Mouse (Mus musculus): ENCODE measurements at regions not wholly inside any gene's neighbourhood (a gene's known extent, or its start where the extent isn't known, plus 50 kb on each side); places are given as distances from the start of the nearest gene placed in this dataset.

DNA sequence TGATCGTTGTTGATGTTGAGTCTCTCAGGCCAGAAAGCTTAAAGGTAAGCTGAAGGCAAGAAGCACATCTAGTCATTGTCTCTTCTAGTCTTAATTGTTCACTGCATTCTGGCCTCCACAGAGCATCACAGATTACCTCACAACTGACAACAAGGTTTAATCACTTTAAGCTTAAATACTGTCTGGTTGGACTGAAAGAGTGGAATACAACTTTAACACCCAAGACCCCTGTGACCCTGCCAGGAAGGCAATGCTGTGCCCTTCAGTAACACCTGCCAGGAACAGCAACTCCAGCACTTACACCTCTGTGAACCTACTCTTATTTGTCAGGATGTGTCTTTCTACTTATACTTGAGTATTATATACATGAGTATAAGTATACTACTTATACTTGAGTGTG is 360.7 kb downstream of the Dync2h1 start:
- DNase-seq (ENCODE audit: low spot score) = no peak
- no peaks in the 10 kb centered on the region for H3K4me1 ChIP-seq (replicated peaks; ENCODE audit: control insufficient read depth, insufficient read depth)
- no peaks in the 10 kb centered on the region for H3K36me3 ChIP-seq (ENCODE audit: control insufficient read depth, insufficient read depth, low read length)
- no peak overlapping the region for H3K4me2 ChIP-seq (replicated peaks; ENCODE audit: low read depth)
- H3K9me3 ChIP-seq (ENCODE audit: control insufficient read depth, low read length) = no peaks in the 10 kb centered on the region
- H3K9ac ChIP-seq (ENCODE audit: low read length) = no peak overlapping the region
- WGBS = 76% methylated on average over 1 of the region's 1 CpGs
- TF ChIP-seq CTCF (IDR thresholded peaks at IDR 0.05; ENCODE audit: low read depth) (no peak), EP300 (optimal IDR thresholded peaks at IDR 0.05) (no peak)
- H3K27ac ChIP-seq (replicated peaks) = no peak overlapping the region
- H3K27me3 ChIP-seq (ENCODE audit: control insufficient read depth, insufficient read depth, low read length) = no peaks in the 10 kb centered on the region
- no peak for ATAC-seq (ENCODE audit: low FRiP score, low TSS enrichment)
- H3K4me3 ChIP-seq (ENCODE audit: low read depth, low read length) = no peak overlapping the region

DNA sequence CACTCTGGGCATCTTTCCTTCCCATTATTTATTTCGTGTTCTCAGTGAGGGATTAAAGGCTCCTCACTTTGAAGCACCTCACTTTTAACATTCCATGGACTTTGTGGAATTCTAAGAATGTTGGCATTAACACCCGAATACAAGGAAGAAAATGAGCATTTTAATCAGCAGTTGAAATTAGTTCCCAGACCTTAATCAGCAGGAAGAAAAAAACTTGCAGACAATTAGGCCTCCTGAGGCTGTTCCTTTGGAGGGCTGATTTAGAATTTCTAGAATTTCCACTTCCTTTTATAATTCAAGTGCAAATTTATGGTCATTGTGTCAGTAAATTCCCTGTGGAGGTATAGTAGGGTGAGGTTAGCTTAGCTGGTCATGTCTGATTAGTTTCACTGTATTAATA is 407.6 kb downstream of the Dync2h1 start:
- Histone ChIP-seq H3K36me3 (ENCODE audit: control insufficient read depth, insufficient read depth, low read length) (no peaks in the 10 kb centered on the region), H3K9me3 (ENCODE audit: control insufficient read depth, low read length) (no peaks in the 10 kb centered on the region), H3K4me1 (replicated peaks; ENCODE audit: control insufficient read depth, insufficient read depth) (no peaks in the 10 kb centered on the region), H3K4me2 (replicated peaks; ENCODE audit: low read depth) (no peak overlapping the region), H3K4me3 (ENCODE audit: low read depth, low read length) (no peak overlapping the region), H3K27me3 (ENCODE audit: control insufficient read depth, insufficient read depth, low read length) (no peaks in the 10 kb centered on the region), H3K9ac (ENCODE audit: low read length) (no peak overlapping the region), H3K27ac (replicated peaks) (no peak overlapping the region)
- TF ChIP-seq CTCF (IDR thresholded peaks at IDR 0.05; ENCODE audit: low read depth) (no peak), EP300 (optimal IDR thresholded peaks at IDR 0.05) (no peak)
- ATAC-seq (ENCODE audit: low FRiP score, low TSS enrichment) (no peak), DNase-seq (ENCODE audit: low spot score) (no peak)
- 18% methylated on average over 2 of the region's 2 CpGs for WGBS

DNA sequence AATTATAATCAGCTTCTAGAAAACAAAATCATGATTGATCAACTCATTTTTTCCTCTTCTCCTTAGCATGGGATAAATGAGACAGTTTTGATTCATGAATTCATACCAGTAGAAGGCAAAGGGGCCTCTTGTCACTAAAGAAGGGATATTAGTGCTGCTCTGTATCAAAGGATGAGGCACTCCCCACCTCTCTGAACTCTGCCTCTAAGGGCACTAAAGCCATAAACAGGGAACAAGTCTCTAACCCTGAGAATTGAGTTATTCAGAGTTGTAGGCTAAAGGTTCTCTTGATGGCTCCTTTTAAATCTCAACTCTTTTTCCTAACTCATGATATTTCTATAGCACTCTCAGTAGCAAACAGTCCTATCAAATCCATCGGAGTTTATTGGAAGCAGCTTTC is 442.8 kb downstream of the Dync2h1 start:
- DNase-seq (ENCODE audit: low spot score) = no peak
- H3K36me3 ChIP-seq (ENCODE audit: control insufficient read depth, insufficient read depth, low read length) = no peaks in the 10 kb centered on the region
- WGBS = 87% methylated on average over 1 of the region's 1 CpGs
- H3K9me3 ChIP-seq (ENCODE audit: control insufficient read depth, low read length) = no peaks in the 10 kb centered on the region
- ATAC-seq (ENCODE audit: low FRiP score, low TSS enrichment) = no peak
- no peak for TF ChIP-seq EP300 (optimal IDR thresholded peaks at IDR 0.05)
- TF ChIP-seq CTCF (IDR thresholded peaks at IDR 0.05; ENCODE audit: low read depth) = no peak
- no peaks in the 10 kb centered on the region for H3K4me1 ChIP-seq (replicated peaks; ENCODE audit: control insufficient read depth, insufficient read depth)
- H3K4me3 ChIP-seq (ENCODE audit: low read depth, low read length) = no peak overlapping the region
- H3K27me3 ChIP-seq (ENCODE audit: control insufficient read depth, insufficient read depth, low read length) = no peaks in the 10 kb centered on the region
- H3K27ac ChIP-seq (replicated peaks) = no peak overlapping the region
- H3K4me2 ChIP-seq (replicated peaks; ENCODE audit: low read depth) = no peak overlapping the region
- no peak overlapping the region for H3K9ac ChIP-seq (ENCODE audit: low read length)

DNA sequence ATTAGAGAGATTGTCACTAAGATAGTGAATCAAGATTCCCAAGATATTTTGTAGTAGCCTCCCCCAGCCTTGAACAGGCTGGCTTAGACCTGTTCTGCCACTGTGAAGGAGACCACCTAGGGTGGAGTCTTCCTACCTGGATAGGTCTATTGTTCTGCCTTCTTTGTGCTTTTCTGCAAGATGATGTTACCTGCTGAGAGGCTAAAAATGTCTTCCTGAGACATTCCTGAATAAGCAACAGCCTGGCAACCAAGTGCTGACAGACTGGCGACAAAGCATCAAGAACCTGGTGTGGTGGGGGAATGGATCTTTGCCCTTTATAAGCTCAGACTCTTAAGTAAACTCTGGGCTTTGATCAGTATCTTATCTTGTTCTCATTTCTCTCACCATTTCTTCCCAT is 447.8 kb downstream of the Dync2h1 start:
- no peaks in the 10 kb centered on the region for H3K9me3 ChIP-seq (ENCODE audit: control insufficient read depth, low read length)
- H3K4me1 ChIP-seq (replicated peaks; ENCODE audit: control insufficient read depth, insufficient read depth) = no peaks in the 10 kb centered on the region
- no peak overlapping the region for H3K9ac ChIP-seq (ENCODE audit: low read length)
- TF ChIP-seq EP300 (optimal IDR thresholded peaks at IDR 0.05) = no peak
- no peak for TF ChIP-seq CTCF (IDR thresholded peaks at IDR 0.05; ENCODE audit: low read depth)
- H3K27me3 ChIP-seq (ENCODE audit: control insufficient read depth, insufficient read depth, low read length) = no peaks in the 10 kb centered on the region
- no peak overlapping the region for H3K4me2 ChIP-seq (replicated peaks; ENCODE audit: low read depth)
- ATAC-seq (ENCODE audit: low FRiP score, low TSS enrichment) = no peak
- DNase-seq (ENCODE audit: low spot score) = no peak
- no peaks in the 10 kb centered on the region for H3K36me3 ChIP-seq (ENCODE audit: control insufficient read depth, insufficient read depth, low read length)
- no peak overlapping the region for H3K27ac ChIP-seq (replicated peaks)
- WGBS = 72% methylated on average over 1 of the region's 1 CpGs
- no peak overlapping the region for H3K4me3 ChIP-seq (ENCODE audit: low read depth, low read length)

DNA sequence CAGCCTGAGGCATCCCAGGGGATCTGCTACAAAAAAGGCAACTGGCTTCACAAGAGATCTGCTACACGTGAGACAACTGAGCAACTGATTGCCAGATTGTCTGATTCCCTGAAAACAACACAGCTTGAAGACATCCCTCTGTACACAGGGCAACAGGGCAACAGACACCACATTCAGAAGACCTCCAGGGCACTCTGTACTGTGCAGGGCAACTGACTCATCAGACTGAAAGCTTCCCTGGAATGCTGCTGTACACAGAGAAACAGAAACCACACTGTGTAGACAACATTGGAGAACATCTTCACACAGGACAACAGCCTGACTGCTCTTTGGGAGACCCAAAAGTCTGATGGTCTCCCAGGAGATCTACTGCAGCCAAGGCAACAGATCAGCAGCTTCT is 456.8 kb upstream of the Ddi1 start:
- ATAC-seq (ENCODE audit: low FRiP score, low TSS enrichment) = no peak
- H3K9ac ChIP-seq (ENCODE audit: low read length) = no peak overlapping the region
- WGBS = 59% methylated on average over 1 of the region's 1 CpGs
- no peaks in the 10 kb centered on the region for H3K27me3 ChIP-seq (ENCODE audit: control insufficient read depth, insufficient read depth, low read length)
- H3K36me3 ChIP-seq (ENCODE audit: control insufficient read depth, insufficient read depth, low read length) = no peaks in the 10 kb centered on the region
- no peak for DNase-seq (ENCODE audit: low spot score)
- H3K4me3 ChIP-seq (ENCODE audit: low read depth, low read length) = no peak overlapping the region
- no peak overlapping the region for H3K27ac ChIP-seq (replicated peaks)
- H3K4me2 ChIP-seq (replicated peaks; ENCODE audit: low read depth) = no peak overlapping the region
- no peaks in the 10 kb centered on the region for H3K4me1 ChIP-seq (replicated peaks; ENCODE audit: control insufficient read depth, insufficient read depth)
- TF ChIP-seq EP300 (optimal IDR thresholded peaks at IDR 0.05) = no peak
- TF ChIP-seq CTCF (IDR thresholded peaks at IDR 0.05; ENCODE audit: low read depth) = no peak
- no peaks in the 10 kb centered on the region for H3K9me3 ChIP-seq (ENCODE audit: control insufficient read depth, low read length)

DNA sequence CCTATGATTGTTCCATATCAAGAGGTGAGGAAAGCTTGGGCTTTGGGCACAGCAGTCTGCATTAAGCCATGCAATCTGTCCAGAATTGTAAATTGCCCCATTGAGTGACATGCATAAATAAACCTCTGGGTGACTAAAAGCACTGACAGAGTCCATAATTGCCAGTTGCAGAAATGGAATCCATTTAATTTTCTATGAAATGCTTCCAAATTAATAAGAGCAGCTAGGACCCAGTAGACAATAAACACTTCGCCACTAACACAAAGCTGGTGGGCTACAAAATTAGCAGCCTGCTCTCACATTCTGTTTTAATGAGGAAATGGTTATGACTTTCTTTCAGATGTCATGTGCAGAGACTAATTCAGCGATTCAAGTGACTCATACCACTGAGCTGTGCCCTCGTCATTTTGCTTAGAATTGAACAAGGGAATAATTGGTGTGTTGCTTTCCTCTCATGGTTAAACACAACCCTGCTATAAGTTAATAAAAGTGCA is 407.6 kb upstream of the Ddi1 start:
- no peaks in the 10 kb centered on the region for H3K36me3 ChIP-seq (ENCODE audit: control insufficient read depth, insufficient read depth, low read length)
- no peaks in the 10 kb centered on the region for H3K27me3 ChIP-seq (ENCODE audit: control insufficient read depth, insufficient read depth, low read length)
- H3K4me3 ChIP-seq (ENCODE audit: low read depth, low read length) = no peak overlapping the region
- no peak overlapping the region for H3K9ac ChIP-seq (ENCODE audit: low read length)
- no peak for DNase-seq (ENCODE audit: low spot score)
- no peak for TF ChIP-seq EP300 (optimal IDR thresholded peaks at IDR 0.05)
- no peak for TF ChIP-seq CTCF (IDR thresholded peaks at IDR 0.05; ENCODE audit: low read depth)
- H3K27ac ChIP-seq (replicated peaks) = no peak overlapping the region
- no peak overlapping the region for H3K4me2 ChIP-seq (replicated peaks; ENCODE audit: low read depth)
- H3K4me1 ChIP-seq (replicated peaks; ENCODE audit: control insufficient read depth, insufficient read depth) = no peaks in the 10 kb centered on the region
- WGBS = 70% methylated on average over 3 of the region's 3 CpGs
- H3K9me3 ChIP-seq (ENCODE audit: control insufficient read depth, low read length) = no peaks in the 10 kb centered on the region
- no peak for ATAC-seq (ENCODE audit: low FRiP score, low TSS enrichment)

All from stomach, postnatal 0 days (tissue).